In the genomic region with DNA sequence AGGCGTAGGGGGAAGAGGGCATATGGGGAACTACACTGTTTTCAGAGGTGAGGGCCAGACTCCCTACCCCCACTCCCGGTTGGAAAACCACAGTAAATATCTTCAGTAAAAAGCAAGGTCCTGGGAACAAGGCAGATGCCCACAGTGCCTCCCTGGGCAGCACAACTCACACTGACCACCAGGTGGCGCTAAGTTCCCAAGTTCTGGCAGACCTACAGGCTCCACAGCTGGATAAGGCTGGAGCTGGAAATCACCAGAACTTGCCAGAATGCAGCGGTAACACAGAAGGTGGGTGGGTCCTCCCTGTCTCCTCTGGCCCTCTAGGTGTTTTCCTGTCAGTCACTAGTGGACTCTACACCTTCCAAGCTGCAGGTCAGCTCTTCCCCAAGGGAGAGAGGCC, we compare ENCODE assay signal across 8 mouse cellular contexts. TPM values are rescaled to one million over a fixed set of nuclear protein-coding genes. Genes with fewer than 3 reads are reported as not detected.
DNase-seq lines count a peak whose midpoint lies in the region; ATAC-seq and TF ChIP-seq lines count a peak whose summit lies in the region.

No protein-coding gene starts in this region.

- no peak overlapping the region for H3K9ac ChIP-seq in heart, embryonic 11.5 days (ENCODE audit: low read depth, low read length)
- no peak overlapping the region for H3K9ac ChIP-seq in kidney, embryonic 16.5 days (replicated peaks; ENCODE audit: low read length)

- 8% methylated on average over 4 of the region's 4 CpGs for WGBS in heart, embryonic 11.5 days (ENCODE audit: insufficient replicate concordance)
- 5% methylated on average over 4 of the region's 4 CpGs for WGBS in kidney, embryonic 16.5 days

- H3K27me3 ChIP-seq in heart, embryonic 11.5 days (ENCODE audit: control insufficient read depth, insufficient read depth, low read length) = peaks cover 5% of the 10 kb centered on the region; the same call in 1 of the 2 replicates
- no peaks in the 10 kb centered on the region for H3K27me3 ChIP-seq in kidney, embryonic 16.5 days (ENCODE audit: insufficient read depth, low read length)

- H3K4me1 ChIP-seq in embryonic fibroblast, embryonic 13.5 days (ENCODE audit: control insufficient read depth, insufficient read depth, low read length) = peaks cover 14% of the 10 kb centered on the region
- H3K4me1 ChIP-seq in heart, embryonic 11.5 days (ENCODE audit: control insufficient read depth, insufficient read depth, low read length) = peaks cover 16% of the 10 kb centered on the region
- peaks cover 17% of the 10 kb centered on the region for H3K4me1 ChIP-seq in kidney, embryonic 16.5 days (ENCODE audit: insufficient read depth, low read length)

- 0 out of 2 replicates have a peak, but pooled peaks have one; percentile 56 for ATAC-seq in heart, embryonic 11.5 days (replicated peaks; ENCODE audit: insufficient number of reproducible peaks, low FRiP score, low TSS enrichment)
- ATAC-seq in kidney, embryonic 16.5 days (ENCODE audit: low FRiP score, low TSS enrichment) = peak; percentile 61
- ATAC-seq in monocyte, adult 5-6 weeks (replicated peaks; ENCODE audit: insufficient number of reproducible peaks, low FRiP score, low TSS enrichment, poor library complexity, severe bottlenecking) = peak; percentile 74

- no peak overlapping the region for H3K27ac ChIP-seq in embryonic fibroblast, embryonic 13.5 days (ENCODE audit: insufficient read depth, low read length)
- no peak overlapping the region for H3K27ac ChIP-seq in heart, embryonic 11.5 days (ENCODE audit: low read depth, low read length)
- no peak overlapping the region for H3K27ac ChIP-seq in kidney, embryonic 16.5 days (ENCODE audit: low read length)

- no peaks in the 10 kb centered on the region for H3K36me3 ChIP-seq in heart, embryonic 11.5 days (ENCODE audit: control insufficient read depth, insufficient read depth, low read length)
- no peaks in the 10 kb centered on the region for H3K36me3 ChIP-seq in kidney, embryonic 16.5 days (ENCODE audit: insufficient read depth, low read length)

- no peak for TF ChIP-seq POLR2A in embryonic fibroblast, embryonic 13.5 days (IDR thresholded peaks at IDR 0.05; ENCODE audit: low read depth, low read length)

- H3K4me2 ChIP-seq in heart, embryonic 11.5 days = no peak overlapping the region
- no peak overlapping the region for H3K4me2 ChIP-seq in kidney, embryonic 16.5 days (replicated peaks; ENCODE audit: low read depth, low read length)

- DNase-seq in 416B (ENCODE audit: low read depth) (peak; percentile 87), liver (peak; percentile 89)
- DNase-seq in adrenal gland, postnatal 36 days = peak; percentile 93
- peak; percentile 84 to 96 for DNase-seq in spleen, postnatal 4 days (ENCODE audit: low spot score in 2 of 2)

- H3K4me3 ChIP-seq in embryonic fibroblast, embryonic 13.5 days (ENCODE audit: insufficient read depth, low read length) = no peak overlapping the region
- H3K4me3 ChIP-seq in heart, embryonic 11.5 days (ENCODE audit: low read depth, low read length) = no peak overlapping the region
- no peak overlapping the region for H3K4me3 ChIP-seq in kidney, embryonic 16.5 days (ENCODE audit: low read length)

- peak; percentile 98 for TF ChIP-seq CTCF in embryonic fibroblast, embryonic 13.5 days (IDR thresholded peaks at IDR 0.05; ENCODE audit: borderline replicate concordance, insufficient read depth, low read length)

- H3K9me3 ChIP-seq in heart, embryonic 11.5 days (replicated peaks; ENCODE audit: control insufficient read depth, low read length) = no peaks in the 10 kb centered on the region
- H3K9me3 ChIP-seq in kidney, embryonic 16.5 days (ENCODE audit: low read length) = 0 out of 2 replicates have a peak, but pooled peaks cover 3% of the 10 kb centered on the region

RNA-seq across cellular contexts. Expression of gene Cbx7, which starts 24.9 kb away (rescaled TPM):
- total RNA-seq in adrenal gland, postnatal 36 days (2021) = 10 to 100 TPM; 11.9 to 20.6 TPM
- 0.90 and 1.4 TPM in 2 replicates for polyA plus RNA-seq in embryonic fibroblast, embryonic 13.5 days (2011; ENCODE audit: insufficient read length, low read depth, missing spikeins)
- 0.72 and 1.1 TPM in 2 replicates for polyA plus RNA-seq in heart, embryonic 11.5 days (2014; fragmentation: Nextera tagmentation; extraction: Ambion mirVana)
- 3.3 and 3.9 TPM in 2 replicates for polyA plus RNA-seq in kidney, embryonic 16.5 days (2015; fragmentation: Nextera tagmentation; extraction: Ambion mirVana)
- 17.8 to 33.8 TPM (median 17.9 TPM) in 3 replicates for total RNA-seq in monocyte, adult 5-6 weeks (2017)

RNA-seq across cellular contexts. Expression of gene Apobec3, which starts 54.6 kb away (rescaled TPM):
- total RNA-seq in adrenal gland, postnatal 36 days (2021) = 10 to 100 TPM; 14.5 to 15.7 TPM
- 19.7 and 35.3 TPM in 2 replicates for polyA plus RNA-seq in embryonic fibroblast, embryonic 13.5 days (2011; ENCODE audit: insufficient read length, low read depth, missing spikeins)
- 9.5 and 12.0 TPM in 2 replicates for polyA plus RNA-seq in heart, embryonic 11.5 days (2014; fragmentation: Nextera tagmentation; extraction: Ambion mirVana)
- polyA plus RNA-seq in kidney, embryonic 16.5 days (2015; fragmentation: Nextera tagmentation; extraction: Ambion mirVana) = 29.3 and 36.5 TPM in 2 replicates
- total RNA-seq in monocyte, adult 5-6 weeks (2017) = 85.0 to 218 TPM (median 113 TPM) in 3 replicates
